Comparison of ENCODE assay signal across 9 mouse cellular contexts in genomic region chr11:22347651-22348535, GRCm38 (mm10). TPM values are rescaled to one million over a fixed set of nuclear protein-coding genes. Genes with fewer than 3 reads are reported as not detected.
DNase-seq lines count a peak whose midpoint lies in the region; ATAC-seq and TF ChIP-seq lines count a peak whose summit lies in the region.
"Had no signal": no experiment of that assay in that cellular context is flagged by ENCODE, and none has a peak within 500 bp of the region (broad histone marks: within the 10 kb centered on the region; RNA-seq: fewer than 3 reads in every experiment).

No protein-coding gene starts in this region.

- no peak for TF ChIP-seq POLR2A in testis, adult 2 months (IDR thresholded peaks at IDR 0.05; ENCODE audit: control insufficient read depth, low read depth, low read length)

- no peaks in the 10 kb centered on the region for H3K36me3 ChIP-seq in testis, adult 2 months (ENCODE audit: control insufficient read depth, insufficient read depth, low read length)
- no peaks in the 10 kb centered on the region for H3K36me3 ChIP-seq in forebrain, embryonic 16.5 days (ENCODE audit: control insufficient read depth, insufficient read depth)
- H3K36me3 ChIP-seq in midbrain, embryonic 10.5 days, result no peaks in the 10 kb centered on the region

- no peak for DNase-seq in testis, postnatal 14 days (ENCODE audit: low spot score)
- DNase-seq in midbrain, embryonic 10.5 days (ENCODE audit: low spot score), result peak; percentile 54
- peak; percentile 24 for DNase-seq in yolk sac, embryonic 10.5 days (ENCODE audit: low spot score)
- DNase-seq in left cerebral cortex, postnatal 14 days (ENCODE audit: low spot score in 2 of 2), result no peak
- DNase-seq in frontal cortex, postnatal 25 days (ENCODE audit: low spot score in 2 of 2), result no peak
- no peak for DNase-seq in layer of hippocampus, adult 9-11 months
- DNase-seq: liver had no signal

- intact Hi-C loops in left cerebral cortex, postnatal 14 days (cut with DNase I), result loop anchor here (10.0 kb wide), 1 partner anchor 123 kb away; no protein-coding TSS in a partner anchor

- H3K27ac ChIP-seq in testis, adult 2 months (ENCODE audit: control insufficient read depth, insufficient read depth, low read depth, low read length), result 0 out of 2 replicates have a peak overlapping the region, but pooled peaks have one; percentile 13
- H3K27ac ChIP-seq in forebrain, embryonic 16.5 days (ENCODE audit: low read length), result peak overlapping the region; percentile 55
- peak overlapping the region; percentile 87 for H3K27ac ChIP-seq in midbrain, embryonic 10.5 days (replicated peaks)

- H3K27me3 ChIP-seq in testis, adult 2 months (ENCODE audit: control insufficient read depth, insufficient read depth, low read length), result no peaks in the 10 kb centered on the region
- no peaks in the 10 kb centered on the region for H3K27me3 ChIP-seq in forebrain, embryonic 16.5 days (replicated peaks; ENCODE audit: control insufficient read depth, insufficient read depth, low read length)
- no peaks in the 10 kb centered on the region for H3K27me3 ChIP-seq in midbrain, embryonic 10.5 days (ENCODE audit: low read depth, poor library complexity, severe bottlenecking)

- peak; percentile 80 for ATAC-seq in forebrain, embryonic 16.5 days

- no peak overlapping the region for H3K4me3 ChIP-seq in testis, adult 2 months (ENCODE audit: control insufficient read depth, low read depth, low read length)
- H3K4me3 ChIP-seq in forebrain, embryonic 16.5 days (replicated peaks; ENCODE audit: low read length), result no peak overlapping the region
- H3K4me3 ChIP-seq in midbrain, embryonic 10.5 days, result no peak overlapping the region

- H3K4me1 ChIP-seq in testis, adult 2 months (ENCODE audit: control insufficient read depth, insufficient read depth, low read length), result no peaks in the 10 kb centered on the region; the same call in 1 of the 2 replicates
- H3K4me1 ChIP-seq in forebrain, embryonic 16.5 days (replicated peaks; ENCODE audit: control insufficient read depth, insufficient read depth, low read length), result peaks cover 15% of the 10 kb centered on the region
- peaks cover 43% of the 10 kb centered on the region for H3K4me1 ChIP-seq in midbrain, embryonic 10.5 days

- H3K9ac ChIP-seq in forebrain, embryonic 16.5 days (replicated peaks; ENCODE audit: low read depth, low read length), result no peak overlapping the region

- 10% methylated on average over 13 of the region's 13 CpGs for WGBS in forebrain, embryonic 16.5 days
- WGBS in midbrain, embryonic 10.5 days, result 41% methylated on average over 13 of the region's 13 CpGs

- TF ChIP-seq CTCF in testis, adult 2 months (IDR thresholded peaks at IDR 0.05; ENCODE audit: control insufficient read depth, insufficient read depth, insufficient replicate concordance, low read depth, low read length), result no peak

- H3K4me2 ChIP-seq in forebrain, embryonic 16.5 days (ENCODE audit: low read length), result peak overlapping the region; percentile 37

- no peaks in the 10 kb centered on the region for H3K9me3 ChIP-seq in forebrain, embryonic 16.5 days (ENCODE audit: control insufficient read depth, low read length)
- H3K9me3 ChIP-seq in midbrain, embryonic 10.5 days (replicated peaks), result no peaks in the 10 kb centered on the region

RNA-seq across cellular contexts. Expression of gene Ehbp1, which starts 5.8 kb away (rescaled TPM):
- polyA plus RNA-seq in testis, adult 2 months (2012; rRNA removed), result 9.7 and 13.1 TPM in 2 replicates
- 21.4 and 23.5 TPM in 2 replicates for polyA plus RNA-seq in forebrain, embryonic 16.5 days (2015; fragmentation: Nextera tagmentation; extraction: Ambion mirVana)
- 12.3 and 15.0 TPM in 2 replicates for polyA plus RNA-seq in midbrain, embryonic 10.5 days (2016; fragmentation: Nextera tagmentation; extraction: Ambion mirVana)
- total RNA-seq in left cerebral cortex, postnatal 14 days (2021), result 10 to 100 TPM; 57.0 to 58.0 TPM

Comparison
In these comparisons a context has a peak if more than half of its experiments do, and no peak if none do; other contexts are left out.
1. H3K27ac ChIP-seq: peak in every context shown above with its lines; median percentile 87 in midbrain, embryonic 10.5 days; 55 in forebrain, embryonic 16.5 days; 13 in testis, adult 2 months.
2. DNase-seq: peak in midbrain, embryonic 10.5 days (single experiment) and yolk sac, embryonic 10.5 days (single experiment); none in testis, postnatal 14 days (single experiment), left cerebral cortex, postnatal 14 days (0 of 2), frontal cortex, postnatal 25 days (0 of 2) and layer of hippocampus, adult 9-11 months (single experiment).